Mouse (Mus musculus) lung, adult 2 months (tissue): ENCODE measurements at regions not wholly inside any gene's neighbourhood (a gene's known extent, or its start where the extent isn't known, plus 50 kb on each side); places are given as distances from the start of the nearest gene placed in this dataset.

Source experiments
- DNase-seq: peaks from one replicate; pipeline ENCODE4 v3.0.0; 2022
- H3K4me1 ChIP-seq: fragments of 200-500 bp; 2 replicates; pipeline ENCODE4 v1.6.1; 2011; ENCODE audit warnings: low read length; ENCODE audit not compliant: control insufficient read depth, insufficient read depth
- H3K4me3 ChIP-seq: fragments of 200-500 bp; replicated peaks from 2 replicates; pipeline ENCODE3; 2011; ENCODE audit warnings: low read depth, mild to moderate bottlenecking, control low read depth, low read length; ENCODE audit errors: extremely low read depth
- CTCF ChIP-seq: fragments of 200-500 bp; IDR thresholded peaks from 2 replicates; pipeline ENCODE4 v1.5.1; 2011; ENCODE audit warnings: mild to moderate bottlenecking, low read length, control low read depth; ENCODE audit not compliant: insufficient read depth
- POLR2A ChIP-seq: fragments of 200-500 bp; IDR thresholded peaks from 2 replicates; pipeline ENCODE4 v1.6.1; 2011; ENCODE audit warnings: low read depth, mild to moderate bottlenecking, control low read depth, low read length, borderline replicate concordance; ENCODE audit errors: extremely low read depth
- WGBS: fragments of 180-500 bp; shearing (Covaris S2); methylation state at CpG from one replicate; pipeline ENCODE4 v1.1.7; 2018; 5-methylcytosine and 5-hydroxymethylcytosine counted together

GRCm38 (mm10) chr7:37192536-37192935 lies 494.6 kb downstream of the Tshz3 start:
- no peak overlapping the region for H3K4me3 ChIP-seq
- DNase-seq = no peak
- TF ChIP-seq POLR2A = no peak
- TF ChIP-seq CTCF = no peak
- no peaks in the 10 kb centered on the region for H3K4me1 ChIP-seq
- 31% methylated on average over 2 of the region's 2 CpGs for WGBS

- Histone ChIP-seq H3K4me3 (no peak overlapping the region), H3K4me1 (no peaks in the 10 kb centered on the region)
- DNase-seq = no peak
- 52% methylated on average over 5 of the region's 5 CpGs for WGBS
- TF ChIP-seq POLR2A = no peak
- TF ChIP-seq CTCF = no peak
These were observed 506.9 kb downstream of the Tshz3 start for GRCm38 (mm10) chr7:37204800-37205199.

- Histone ChIP-seq H3K4me1 (0 out of 2 replicates have a peak, but pooled peaks cover 1% of the 10 kb centered on the region), H3K4me3 (no peak overlapping the region)
- no peak for DNase-seq
- WGBS = 86% methylated on average over 7 of the region's 7 CpGs
- TF ChIP-seq CTCF (no peak), POLR2A (no peak)
These were observed 510.4 kb downstream of the Tshz3 start for GRCm38 (mm10) chr7:37208305-37208704.

- TF ChIP-seq POLR2A (no peak), CTCF (no peak)
- Histone ChIP-seq H3K4me3 (no peak overlapping the region), H3K4me1 (0 out of 2 replicates have a peak, but pooled peaks cover 2% of the 10 kb centered on the region)
- 18% methylated on average over 3 of the region's 3 CpGs for WGBS
- DNase-seq = no peak
These were observed 515.8 kb downstream of the Tshz3 start for GRCm38 (mm10) chr7:37213751-37214181.

- 87% methylated on average over 6 of the region's 6 CpGs for WGBS
- no peak for TF ChIP-seq CTCF
- TF ChIP-seq POLR2A = no peak
- Histone ChIP-seq H3K4me3 (no peak overlapping the region), H3K4me1 (0 out of 2 replicates have a peak, but pooled peaks cover 2% of the 10 kb centered on the region)
- no peak for DNase-seq
These were observed 517.6 kb downstream of the Tshz3 start for GRCm38 (mm10) chr7:37215498-37215897.

- DNase-seq = no peak
- Histone ChIP-seq H3K4me3 (no peak overlapping the region), H3K4me1 (no peaks in the 10 kb centered on the region)
- TF ChIP-seq POLR2A (no peak), CTCF (no peak)
- WGBS = 86% methylated on average over 5 of the region's 5 CpGs
These were observed 522.6 kb downstream of the Tshz3 start for GRCm38 (mm10) chr7:37220476-37220875.

GRCm38 (mm10) chr7:37226423-37226822 lies 528.5 kb downstream of the Tshz3 start:
- Histone ChIP-seq H3K4me3 (no peak overlapping the region), H3K4me1 (no peaks in the 10 kb centered on the region)
- no peak for DNase-seq
- no peak for TF ChIP-seq POLR2A
- TF ChIP-seq CTCF = no peak
- 74% methylated on average over 3 of the region's 3 CpGs for WGBS

- 83% methylated on average over 6 of the region's 6 CpGs for WGBS
- TF ChIP-seq CTCF (no peak), POLR2A (no peak)
- H3K4me3 ChIP-seq = no peak overlapping the region
- H3K4me1 ChIP-seq = no peaks in the 10 kb centered on the region
- no peak for DNase-seq
These were observed 532.9 kb downstream of the Tshz3 start for GRCm38 (mm10) chr7:37230641-37231347.

- Histone ChIP-seq H3K4me1 (no peaks in the 10 kb centered on the region), H3K4me3 (no peak overlapping the region)
- TF ChIP-seq CTCF (no peak), POLR2A (no peak)
- no peak for DNase-seq
- WGBS = 71% methylated on average over 6 of the region's 6 CpGs
These were observed 532.6 kb downstream of the Zfp536 start for GRCm38 (mm10) chr7:37240832-37241231.

GRCm38 (mm10) chr7:37241781-37242180 lies 531.7 kb downstream of the Zfp536 start:
- no peak for DNase-seq
- WGBS = 51% methylated on average over 7 of the region's 7 CpGs
- Histone ChIP-seq H3K4me3 (no peak overlapping the region), H3K4me1 (no peaks in the 10 kb centered on the region)
- TF ChIP-seq POLR2A (no peak), CTCF (no peak)
